Mouse (Mus musculus) ovary, postnatal 36 days (tissue): ENCODE results near the gene Cacna2d3.

Source experiments
- DNase-seq: peaks from one replicate; pipeline ENCODE4 v3.0.0; 2022; ENCODE audit warnings: low spot score, mixed read lengths

Cacna2d3 gene

DNA sequence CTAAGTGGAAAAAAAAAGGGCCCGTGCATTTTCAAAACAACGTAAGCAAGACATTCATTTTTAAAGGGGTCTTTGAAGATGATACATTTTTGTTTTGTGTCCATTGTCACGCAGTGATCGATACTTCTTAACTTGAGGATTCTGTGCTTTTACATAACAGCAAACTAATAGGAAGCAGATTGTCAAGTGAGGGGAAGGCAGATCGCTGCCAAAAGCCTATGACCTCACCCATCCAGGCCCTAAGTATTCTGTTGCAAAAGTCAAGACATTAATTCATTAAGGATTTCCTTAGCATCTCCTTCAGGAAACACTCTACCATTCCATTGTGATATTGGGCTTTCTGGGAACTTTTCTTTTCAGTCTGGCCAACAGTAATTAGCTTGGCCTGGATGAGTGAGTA is 564.6 kb downstream of the Cacna2d3 start:
- DNase-seq, result no peak

DNA sequence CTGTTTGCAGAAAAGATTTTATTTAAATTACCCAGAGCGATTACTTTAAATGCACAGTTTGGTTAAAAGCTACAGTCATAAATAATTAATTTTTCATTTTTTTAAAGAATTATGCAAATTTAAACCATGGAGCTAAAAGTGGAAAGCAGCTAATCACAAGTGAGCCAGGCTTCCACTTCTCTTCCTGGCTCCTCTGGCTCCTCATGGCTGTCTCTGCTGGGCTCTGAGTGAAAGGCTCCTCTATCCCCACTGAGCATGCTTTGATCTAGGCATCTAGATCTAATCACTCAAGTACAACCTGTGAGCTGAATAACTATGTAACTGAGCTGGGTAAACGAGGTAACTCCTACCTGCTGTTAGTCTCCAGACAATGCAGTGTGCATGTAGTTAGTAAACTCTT is 577.5 kb downstream of the Cacna2d3 start:
- DNase-seq, result no peak

DNA sequence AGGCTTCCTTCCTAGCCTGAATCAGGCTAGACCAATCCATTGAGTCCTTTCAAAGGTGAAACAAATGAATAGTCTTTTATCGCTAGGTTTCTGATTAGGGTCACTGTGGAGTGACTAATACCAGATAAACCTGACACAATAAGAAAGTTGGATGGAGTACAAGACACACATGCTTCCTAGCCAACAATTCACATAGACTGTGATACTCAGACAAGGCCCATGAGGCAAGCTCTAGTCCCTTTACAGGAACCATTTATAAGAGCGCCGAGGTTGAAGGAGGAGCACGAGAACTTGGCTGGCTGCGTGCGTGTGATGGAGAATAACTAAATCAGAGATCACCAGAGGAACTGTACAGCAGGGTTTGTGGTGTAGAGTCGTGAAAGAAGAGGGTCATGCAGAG is 584.0 kb downstream of the Cacna2d3 start:
- DNase-seq, result no peak

DNA sequence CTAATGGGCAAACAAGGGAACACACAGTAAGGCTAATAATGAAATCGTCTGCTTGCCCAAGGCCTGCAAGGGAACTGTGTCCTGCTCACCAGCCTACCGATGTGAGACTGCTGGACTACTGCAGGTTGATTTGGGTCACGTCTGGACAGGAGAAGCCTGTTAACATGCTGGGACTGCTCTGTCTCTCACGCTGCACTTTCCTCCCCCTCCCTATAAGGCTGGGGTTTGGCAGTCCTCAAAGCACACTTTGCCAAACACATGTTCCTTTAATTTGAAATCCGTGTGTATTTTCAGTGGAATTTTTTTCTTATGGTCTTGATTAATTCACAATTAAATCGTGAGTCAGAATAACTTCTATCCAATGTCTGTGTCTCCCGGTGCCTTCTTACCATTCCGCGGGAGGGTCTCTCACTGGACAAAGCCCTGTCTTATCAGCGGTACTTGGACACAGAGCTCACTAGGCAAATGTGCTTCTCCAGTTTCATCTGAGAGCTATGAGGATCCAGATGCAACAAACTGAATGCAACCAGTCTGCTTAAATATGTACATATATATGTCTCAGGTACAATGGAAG is 584.6 kb downstream of the Cacna2d3 start:
- no peak for DNase-seq

DNA sequence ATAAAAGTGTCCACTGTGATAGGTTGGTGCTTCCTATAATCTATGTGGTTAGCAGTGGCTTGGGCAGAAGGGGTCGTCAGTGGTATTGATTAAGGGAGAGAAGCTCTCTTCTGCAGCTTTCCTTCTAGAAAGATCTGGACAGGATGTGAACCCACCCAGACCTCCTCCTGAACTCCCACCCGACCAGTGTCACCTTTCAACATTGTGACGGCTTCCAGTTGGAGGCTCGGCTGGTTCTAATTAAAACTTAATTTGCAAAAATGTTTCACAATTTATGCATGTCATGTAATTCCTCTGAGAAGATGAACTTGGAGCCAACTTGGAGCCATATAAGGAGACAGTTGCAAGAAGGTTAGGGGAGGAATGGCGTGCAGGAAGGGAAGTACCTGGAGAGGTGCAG is 586.8 kb downstream of the Cacna2d3 start:
- DNase-seq, result no peak

DNA sequence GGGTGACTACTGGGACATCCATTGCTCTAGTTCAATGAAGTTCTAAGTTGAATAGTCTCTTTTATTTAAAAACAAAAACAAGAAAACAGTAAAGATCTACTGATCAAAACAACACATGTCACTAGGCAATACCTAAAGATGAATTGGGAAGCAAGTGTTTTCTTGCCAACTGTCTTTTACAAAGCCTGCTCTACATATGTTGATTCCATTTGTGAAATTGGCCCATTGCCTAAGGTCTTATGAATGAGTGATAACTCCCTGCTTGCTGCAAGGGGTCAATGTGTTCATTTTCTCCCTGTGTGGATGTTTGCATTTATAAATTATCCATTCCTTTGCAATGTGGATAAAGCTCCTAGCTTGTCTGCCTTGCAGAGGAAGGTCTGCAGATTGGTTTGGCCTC is 591.2 kb downstream of the Cacna2d3 start:
- no peak for DNase-seq

DNA sequence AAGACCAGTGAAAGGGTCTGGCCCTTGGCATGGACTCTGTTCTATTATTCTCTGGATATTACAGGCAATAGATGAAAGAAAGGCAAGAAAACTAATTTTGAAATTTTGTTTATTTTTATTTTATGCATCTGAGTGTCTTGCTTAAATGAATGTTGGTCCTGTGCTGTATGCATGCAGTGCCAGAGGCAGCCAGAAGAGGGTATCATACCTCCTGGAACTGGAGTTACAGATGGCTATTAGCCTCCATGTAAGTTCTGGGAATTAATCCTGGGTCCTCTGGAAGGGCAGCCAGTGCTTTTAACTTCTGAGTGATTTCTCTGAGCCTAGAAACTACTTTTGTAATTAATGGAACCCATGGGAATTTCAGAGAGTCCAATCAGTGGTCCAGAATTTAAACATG is 597.8 kb downstream of the Cacna2d3 start:
- DNase-seq, result no peak

DNA sequence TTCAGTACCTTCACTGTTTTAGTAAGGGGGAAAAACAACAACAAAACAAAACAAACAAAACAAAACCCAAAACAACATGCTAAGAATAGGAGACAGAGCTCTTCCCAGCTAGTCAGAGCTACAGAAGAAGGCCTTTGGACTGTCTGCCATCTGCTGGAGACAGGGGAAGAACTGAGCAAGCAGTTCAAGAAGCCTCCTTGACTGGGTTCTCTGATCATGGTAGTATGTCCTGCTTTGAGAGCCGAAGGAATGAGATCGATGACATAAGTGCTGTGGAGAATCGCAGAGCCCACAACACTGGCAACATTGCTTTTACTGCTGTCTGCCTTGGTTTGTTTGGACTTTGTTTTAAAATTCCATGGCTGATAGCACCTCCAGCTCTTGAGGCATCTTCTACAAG is 598.9 kb downstream of the Cacna2d3 start:
- DNase-seq, result no peak

DNA sequence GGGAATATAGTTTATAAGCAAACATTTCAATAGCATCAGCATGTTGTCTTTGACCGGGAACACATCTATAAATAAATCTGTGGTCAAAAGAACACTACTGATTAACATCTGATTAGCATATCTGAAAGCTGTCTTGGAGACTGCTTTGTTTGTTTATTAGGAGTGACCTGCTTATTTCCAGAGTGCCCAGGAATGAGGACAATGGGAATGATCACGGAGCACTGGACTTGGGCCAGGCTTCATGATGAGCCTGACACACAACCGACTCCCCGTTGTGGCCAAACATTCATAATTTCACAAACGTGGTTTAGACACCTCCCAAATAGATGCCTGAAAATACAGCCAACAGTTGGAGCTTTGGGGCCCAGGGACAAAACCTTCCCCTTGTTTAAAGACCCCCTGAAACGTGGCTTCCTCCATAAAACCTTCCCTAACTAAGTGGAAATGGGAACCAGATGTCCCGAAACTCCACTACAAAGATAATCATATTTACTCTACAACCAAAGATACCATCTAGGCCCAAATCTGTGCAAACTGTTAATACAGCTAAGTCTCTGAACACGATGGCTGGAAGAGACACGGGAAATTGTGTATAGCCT is 607.7 kb downstream of the Cacna2d3 start:
- no peak for DNase-seq

DNA sequence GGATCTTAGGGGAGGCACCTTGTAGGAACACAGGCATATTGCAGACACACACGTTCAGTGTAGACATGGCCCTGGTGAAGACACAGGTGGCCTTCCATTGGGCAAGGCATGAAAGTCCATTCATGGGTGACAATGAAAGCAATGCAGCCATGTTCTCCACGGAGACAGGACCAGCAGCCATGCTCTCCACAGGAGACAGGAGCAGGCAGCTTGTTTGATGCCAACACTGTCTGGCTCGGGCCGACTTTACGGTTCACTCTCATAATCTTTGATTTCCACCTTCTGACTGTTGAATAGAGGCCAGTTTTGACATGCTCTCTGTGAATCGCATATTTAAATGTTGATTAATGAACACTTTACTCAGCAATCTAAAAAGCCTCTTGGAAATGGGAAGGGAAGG is 610.0 kb downstream of the Cacna2d3 start:
- DNase-seq, result no peak

DNA sequence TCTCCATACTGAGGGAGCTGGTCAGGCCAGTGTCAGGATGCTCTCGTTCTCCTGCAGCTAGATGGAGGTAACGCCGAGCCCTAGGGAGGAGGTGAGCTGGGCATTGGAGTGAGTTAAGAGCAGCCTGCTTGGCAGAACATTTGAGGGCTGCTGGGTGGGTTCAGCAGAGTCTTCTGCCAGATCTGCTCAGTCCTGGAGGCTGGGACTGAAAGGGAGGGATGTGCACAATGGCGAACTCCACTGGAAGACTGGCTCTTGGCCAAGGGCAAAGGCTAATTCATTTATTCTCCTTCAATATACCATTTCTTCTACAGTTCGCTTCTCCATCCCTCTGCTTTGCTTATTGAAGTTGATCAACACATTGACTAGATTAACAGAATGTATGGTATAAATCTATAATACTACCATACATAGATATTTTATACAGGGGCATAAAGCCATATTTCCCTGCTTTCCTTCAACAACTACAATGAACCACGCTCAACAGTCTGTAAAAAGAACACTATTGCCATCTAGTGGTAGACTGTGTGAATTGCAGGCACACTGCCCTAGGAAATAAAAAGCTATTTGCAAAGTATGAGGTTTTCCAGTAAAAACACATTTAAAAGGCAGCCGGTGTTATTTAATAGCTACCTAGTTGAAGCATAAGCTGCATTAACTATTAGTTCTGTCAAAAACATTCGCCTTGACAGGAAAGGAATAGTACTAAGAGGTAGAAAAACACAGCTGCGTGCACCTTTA is 611.1 kb downstream of the Cacna2d3 start:
- no peak for DNase-seq

DNA sequence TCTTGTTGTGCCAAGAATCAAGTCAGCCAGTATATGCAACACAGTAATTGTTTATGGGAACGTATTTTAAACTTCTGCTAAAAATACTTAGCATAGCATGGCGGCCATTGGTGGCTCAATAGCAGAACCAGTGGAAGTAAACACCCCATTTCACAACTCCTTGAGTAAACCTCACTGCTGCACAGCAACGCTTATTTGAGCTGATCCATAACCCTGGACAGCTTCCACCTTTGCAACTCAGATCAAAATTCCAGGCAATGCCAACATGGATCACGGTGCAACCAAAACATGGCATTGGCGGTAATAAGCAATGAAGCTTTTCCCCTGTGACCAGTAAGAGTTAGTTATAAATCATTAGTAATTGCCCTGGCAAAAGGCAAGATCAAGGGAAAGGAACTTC is 614.2 kb downstream of the Cacna2d3 start:
- no peak for DNase-seq

DNA sequence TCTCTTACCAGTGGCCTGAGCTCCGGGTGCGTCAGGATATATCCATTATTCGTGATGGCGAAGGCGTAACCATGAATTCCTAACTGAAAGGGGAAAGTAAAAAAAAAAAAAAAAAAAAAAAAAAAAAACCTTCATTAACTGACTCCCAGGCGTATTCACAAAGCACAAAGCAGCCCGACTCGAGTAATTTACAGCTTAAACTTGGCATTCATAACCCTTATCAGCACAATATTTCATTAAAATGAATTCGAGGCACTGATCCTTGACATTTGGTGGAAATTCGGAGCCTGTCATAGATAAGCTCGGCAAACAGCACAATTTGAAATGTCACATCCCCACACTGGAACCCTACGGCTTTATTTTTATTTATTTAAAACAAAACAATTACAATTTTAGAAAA is 623.9 kb downstream of the Cacna2d3 start:
- no peak for DNase-seq

DNA sequence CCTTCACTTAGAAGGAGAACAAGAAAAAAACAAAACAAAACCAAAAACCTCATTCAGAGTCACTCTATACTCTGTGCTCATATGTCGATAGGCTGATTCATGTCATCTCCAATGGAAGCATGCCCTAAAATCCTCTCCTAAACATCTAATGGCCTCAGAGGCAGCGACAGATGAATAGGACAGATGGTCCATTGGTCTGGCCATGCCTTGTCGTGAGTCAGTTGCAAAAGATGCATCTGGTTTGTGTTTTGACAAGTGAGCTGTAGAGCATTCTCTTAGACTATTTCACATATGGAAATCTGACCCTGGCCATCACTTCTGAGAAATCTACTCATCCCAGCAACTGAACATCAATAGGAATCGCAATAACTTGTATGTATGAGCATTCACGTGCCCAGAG is 626.2 kb downstream of the Cacna2d3 start:
- no peak for DNase-seq

DNA sequence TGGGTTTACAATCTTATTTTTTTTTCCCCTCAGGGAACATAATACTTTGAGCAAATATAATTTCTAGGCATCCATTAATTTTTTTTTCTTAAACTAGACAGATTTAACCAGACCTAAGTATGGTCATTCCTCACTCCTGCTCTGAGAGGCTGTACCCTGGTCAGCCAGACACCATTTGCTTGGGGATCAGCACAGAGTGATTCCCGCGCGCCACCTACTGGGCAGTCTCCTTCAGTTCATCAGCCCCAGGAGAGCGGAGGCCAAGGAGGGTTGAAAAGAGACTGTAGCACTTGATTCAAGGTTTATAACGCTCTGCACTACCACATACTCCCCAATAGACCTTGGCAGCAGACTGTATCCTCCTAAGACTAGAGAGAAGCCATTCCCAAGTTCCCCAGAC is 631.6 kb downstream of the Cacna2d3 start:
- peak; percentile 79 for DNase-seq

DNA sequence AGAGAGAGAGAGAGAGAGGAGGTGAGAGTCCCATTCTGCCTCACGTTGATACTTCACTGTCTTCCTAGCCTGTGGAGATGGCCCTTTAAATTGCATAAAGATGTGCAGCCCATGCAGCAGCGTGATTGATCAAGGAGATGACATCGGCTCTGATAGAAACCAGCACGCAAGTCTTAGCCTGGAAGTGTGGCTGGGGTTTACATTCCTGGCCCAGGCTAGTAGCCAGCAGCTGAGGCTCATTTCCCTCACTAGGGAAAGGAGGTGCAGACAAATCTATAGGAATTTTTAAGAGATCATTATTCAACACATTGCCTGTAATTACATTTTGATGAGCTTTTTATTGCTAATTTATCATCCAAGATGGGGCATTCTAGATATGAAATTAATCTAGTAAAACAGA is 635.1 kb downstream of the Cacna2d3 start:
- no peak for DNase-seq

DNA sequence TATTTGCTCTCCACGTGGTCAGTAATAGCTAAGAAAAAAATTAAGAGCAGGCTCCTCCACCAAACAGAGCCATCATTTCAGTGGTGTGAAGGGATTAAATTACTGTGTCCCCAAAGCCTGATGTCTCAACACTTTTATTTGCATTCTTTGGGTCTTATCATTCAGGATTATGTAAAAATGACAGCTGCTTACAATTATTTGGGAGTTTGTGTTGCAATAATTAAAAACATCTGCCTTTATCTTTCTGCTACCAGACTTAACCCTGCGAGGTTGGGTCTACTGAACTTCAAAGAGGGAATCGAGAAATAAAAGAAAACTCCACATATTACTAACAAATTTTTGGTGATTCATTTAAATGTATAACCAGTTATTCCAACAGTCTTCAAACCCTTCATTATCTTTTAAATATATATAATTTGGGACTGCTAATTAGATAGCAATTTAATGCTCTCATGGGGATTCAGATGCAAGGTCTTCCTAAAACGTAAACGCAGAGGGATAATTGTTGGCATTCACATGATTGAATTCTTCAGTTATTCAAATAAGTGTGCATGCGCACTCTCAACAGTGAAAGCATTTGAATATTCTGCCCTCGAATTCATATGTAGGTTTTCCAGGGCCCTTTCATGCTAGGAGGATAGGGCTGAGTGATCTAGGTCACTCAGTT is 636.0 kb downstream of the Cacna2d3 start:
- no peak for DNase-seq

DNA sequence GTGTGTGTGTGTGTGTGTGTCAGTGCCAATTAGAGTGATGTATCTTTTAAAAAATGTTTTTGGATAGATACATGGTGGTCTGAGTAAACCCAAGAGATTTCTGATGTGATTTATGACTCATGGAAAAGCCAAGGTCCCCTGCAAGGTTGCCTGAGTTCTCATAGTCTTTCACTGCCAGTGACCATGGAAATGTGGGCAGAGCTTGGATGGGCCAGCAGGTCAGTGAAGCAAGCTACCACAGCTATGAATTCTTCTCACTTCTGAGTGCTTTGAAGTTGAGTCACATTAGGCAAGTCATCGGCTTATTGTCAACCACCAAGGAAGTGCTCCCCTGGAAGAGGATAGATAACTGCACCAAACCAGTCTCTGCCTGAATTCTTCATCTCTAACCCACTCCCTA is 639.5 kb downstream of the Cacna2d3 start:
- no peak for DNase-seq

DNA sequence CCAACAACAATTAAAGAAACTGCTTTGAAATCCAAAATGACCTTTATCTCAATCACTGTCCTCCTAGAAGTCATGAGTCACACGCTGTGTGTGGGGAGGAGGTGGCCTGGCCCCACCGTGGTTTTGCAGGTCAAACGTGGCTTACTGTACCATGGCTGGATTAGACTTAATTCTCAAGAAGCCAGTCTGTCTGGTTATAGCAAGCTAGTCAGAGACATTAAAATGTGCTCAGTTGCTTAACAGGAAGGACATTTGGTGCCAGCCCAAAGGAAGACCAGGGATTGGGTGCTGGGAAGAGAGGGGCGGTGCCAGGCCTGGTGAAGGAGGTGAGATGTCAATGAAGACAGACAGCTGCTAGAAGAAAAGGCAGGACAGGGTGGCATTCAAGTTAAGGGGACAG is 641.0 kb downstream of the Cacna2d3 start:
- peak; percentile 11 for DNase-seq

DNA sequence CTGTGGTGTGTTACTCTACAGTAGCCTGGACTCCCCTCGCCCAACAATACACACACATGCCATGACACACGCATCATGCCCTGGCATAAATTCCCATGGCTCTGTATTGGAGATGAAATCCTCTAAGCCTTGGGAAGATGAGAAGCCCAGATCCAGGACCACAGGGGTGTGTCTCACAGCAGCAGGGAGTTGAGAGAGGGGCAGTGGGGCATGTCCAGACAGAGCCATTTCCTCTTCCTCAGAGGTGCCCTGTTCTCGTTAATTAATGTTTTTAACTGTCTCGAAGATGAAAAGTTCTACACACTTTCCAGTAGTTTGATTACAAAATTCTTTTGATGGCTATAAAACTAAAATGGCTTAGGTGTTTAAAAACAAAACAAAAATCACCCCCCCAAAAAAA is 641.4 kb downstream of the Cacna2d3 start:
- no peak for DNase-seq

DNA sequence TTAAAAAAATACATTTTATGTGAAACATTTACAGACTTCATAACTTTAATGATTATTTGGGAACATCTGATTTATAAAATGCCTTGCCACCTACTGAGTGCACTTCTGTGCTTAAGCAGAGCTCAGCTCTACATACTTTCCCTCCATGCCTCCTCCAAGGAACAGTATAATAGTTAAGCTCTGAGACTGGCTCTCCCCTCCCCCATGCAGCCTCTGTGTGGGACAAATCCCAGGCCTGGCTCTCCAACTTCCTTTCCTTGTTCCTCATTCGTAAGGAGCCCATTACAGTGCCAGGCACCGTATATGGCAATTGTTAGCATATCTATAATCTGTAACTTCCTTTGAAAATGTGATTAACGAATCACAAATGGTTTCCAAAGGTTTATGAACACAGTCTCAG is 644.2 kb downstream of the Cacna2d3 start:
- no peak for DNase-seq

DNA sequence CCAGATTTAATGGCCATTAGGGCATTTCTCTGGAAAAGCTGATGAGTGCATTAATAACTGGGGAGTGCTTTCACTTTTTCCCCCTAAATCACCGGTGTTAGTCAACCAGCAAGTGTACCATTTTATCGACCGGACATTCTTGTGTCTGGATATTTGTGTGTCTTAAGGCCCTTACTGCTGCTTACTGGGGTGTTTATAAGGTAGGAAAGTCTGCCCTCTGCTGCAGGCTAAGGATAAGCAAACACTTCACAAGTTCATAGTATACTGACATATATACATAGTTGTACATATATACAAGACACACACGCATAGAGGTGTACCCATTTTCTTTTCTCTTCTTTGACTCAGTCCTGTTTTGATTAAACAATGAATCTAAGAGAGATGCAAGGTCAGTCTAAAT is 647.9 kb downstream of the Cacna2d3 start:
- no peak for DNase-seq

DNA sequence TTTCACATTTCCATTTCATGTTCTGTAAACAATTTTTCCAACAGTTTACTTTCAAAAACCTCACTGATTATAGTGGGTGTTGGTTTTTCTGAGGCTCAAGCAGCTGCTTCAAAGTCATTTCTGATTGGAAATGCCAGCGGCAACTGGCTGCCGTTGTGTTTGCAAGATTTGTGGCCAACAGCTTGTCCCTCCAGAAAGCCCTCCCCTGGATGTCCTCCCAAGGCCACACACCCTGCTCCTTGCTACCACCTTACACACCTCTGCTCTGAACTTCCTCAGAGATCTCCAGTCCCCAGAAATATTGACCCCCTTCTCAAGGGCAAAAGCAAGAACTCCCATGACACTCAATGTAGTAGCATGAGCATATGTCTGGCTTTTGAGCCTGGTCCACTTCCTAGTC is 659.0 kb downstream of the Cacna2d3 start:
- DNase-seq, result no peak
